28 mouse cellular contexts compared by ENCODE assay signal in genomic region chr14:54823716-54824115, GRCm38 (mm10). TPM values are rescaled to one million over a fixed set of nuclear protein-coding genes. Genes with fewer than 3 reads are reported as not detected.
DNase-seq lines count a peak whose midpoint lies in the region; ATAC-seq and TF ChIP-seq lines count a peak whose summit lies in the region.
"Had no signal": no experiment of that assay in that cellular context is flagged by ENCODE, and none has a peak within 500 bp of the region (broad histone marks: within the 10 kb centered on the region; RNA-seq: fewer than 3 reads in every experiment).

No protein-coding gene starts in this region.

- TF ChIP-seq CTCF in cerebellum, adult 2 months (IDR thresholded peaks at IDR 0.05; ENCODE audit: borderline replicate concordance, insufficient read depth, low read depth, low read length): no peak

- H3K36me3 ChIP-seq in kidney, embryonic 16.5 days (ENCODE audit: insufficient read depth, low read length): no peaks in the 10 kb centered on the region
- H3K36me3 ChIP-seq: embryonic facial prominence, embryonic 10.5 days; forebrain, embryonic 12.5 days; midbrain, embryonic 12.5 days; neural tube, embryonic 13.5 days had no signal

- H3K4me3 ChIP-seq in cerebellum, adult 2 months (replicated peaks; ENCODE audit: insufficient read depth, low read depth, low read length): no peak overlapping the region
- no peak overlapping the region for H3K4me3 ChIP-seq in kidney, embryonic 16.5 days (ENCODE audit: low read length)
- H3K4me3 ChIP-seq: embryonic facial prominence, embryonic 10.5 days; forebrain, embryonic 12.5 days; gastrocnemius, adult 2 months; midbrain, embryonic 12.5 days; neural tube, embryonic 13.5 days had no signal

- ATAC-seq in cerebellum, adult (ENCODE audit: insufficient number of reproducible peaks, low FRiP score, low TSS enrichment): no peak; the same call in 1 of the 2 replicates
- no peak for ATAC-seq in kidney, embryonic 16.5 days (ENCODE audit: low FRiP score, low TSS enrichment)
- no peak for ATAC-seq in granulocyte monocyte progenitor cell, adult 5-6 weeks (replicated peaks; ENCODE audit: poor library complexity, severe bottlenecking)
- ATAC-seq: lung, postnatal 0 days had no signal

- DNase-seq in cerebellum, adult 2 months: peak; percentile 24 to 80
- peak; percentile 13 for DNase-seq in cerebellum, adult 8-10 months
- DNase-seq in cerebellum, postnatal 14 days: peak; percentile 11 to 36
- DNase-seq in ovary, postnatal 36 days (ENCODE audit: low spot score): no peak
- no peak for DNase-seq in left cerebral cortex, adult 11 months (ENCODE audit: low spot score)
- DNase-seq: adrenal gland, postnatal 10 days; B cell, adult 2 months; gastrocnemius, adult 2 months; heart, postnatal 36 days; thymus, postnatal 36 days had no signal

- H3K4me2 ChIP-seq in kidney, embryonic 16.5 days (replicated peaks; ENCODE audit: low read depth, low read length): no peak overlapping the region
- H3K4me2 ChIP-seq: forebrain, embryonic 12.5 days; hindbrain, embryonic 14.5 days; midbrain, embryonic 12.5 days; neural tube, embryonic 13.5 days had no signal

- H3K27ac ChIP-seq in cerebellum, adult 2 months (ENCODE audit: insufficient read depth, low read length): no peak overlapping the region
- peak overlapping the region; percentile 72 for H3K27ac ChIP-seq in kidney, embryonic 16.5 days (ENCODE audit: low read length)
- H3K27ac ChIP-seq: embryonic facial prominence, embryonic 10.5 days; forebrain, embryonic 12.5 days; gastrocnemius, adult 2 months; hindbrain, embryonic 14.5 days; liver, embryonic 14.5 days; midbrain, embryonic 12.5 days; neural tube, embryonic 13.5 days had no signal

- no peak overlapping the region for H3K9ac ChIP-seq in kidney, embryonic 16.5 days (replicated peaks; ENCODE audit: low read length)
- H3K9ac ChIP-seq: forebrain, embryonic 12.5 days; hindbrain, embryonic 14.5 days; liver, embryonic 14.5 days; midbrain, embryonic 12.5 days; neural tube, embryonic 13.5 days had no signal

- WGBS in cerebellum, adult 2 months: 85% methylated on average over 1 of the region's 1 CpGs
- 66% methylated on average over 1 of the region's 1 CpGs for WGBS in kidney, embryonic 16.5 days

- no peaks in the 10 kb centered on the region for H3K9me3 ChIP-seq in kidney, embryonic 16.5 days (ENCODE audit: low read length)
- H3K9me3 ChIP-seq: embryonic facial prominence, embryonic 10.5 days; forebrain, embryonic 12.5 days; midbrain, embryonic 12.5 days; neural tube, embryonic 13.5 days had no signal

- H3K27me3 ChIP-seq in cerebellum, adult 2 months (ENCODE audit: control insufficient read depth, insufficient read depth, low read length): no peaks in the 10 kb centered on the region
- no peaks in the 10 kb centered on the region for H3K27me3 ChIP-seq in kidney, embryonic 16.5 days (ENCODE audit: insufficient read depth, low read length)
- H3K27me3 ChIP-seq: forebrain, embryonic 12.5 days; midbrain, embryonic 12.5 days; neural tube, embryonic 13.5 days had no signal

- H3K4me1 ChIP-seq in cerebellum, adult 2 months (ENCODE audit: control insufficient read depth, insufficient read depth, low read length): 0 out of 2 replicates have a peak, but pooled peaks cover 2% of the 10 kb centered on the region
- 0 out of 2 replicates have a peak, but pooled peaks cover 3% of the 10 kb centered on the region for H3K4me1 ChIP-seq in kidney, embryonic 16.5 days (ENCODE audit: insufficient read depth, low read length)
- H3K4me1 ChIP-seq: embryonic facial prominence, embryonic 10.5 days; forebrain, embryonic 12.5 days; midbrain, embryonic 12.5 days; neural tube, embryonic 13.5 days had no signal

- no peak for TF ChIP-seq POLR2A in cerebellum, adult 2 months (IDR thresholded peaks at IDR 0.05; ENCODE audit: borderline replicate concordance, insufficient read depth, low read length)

RNA-seq across cellular contexts. Expression of gene Rnf212b, which starts 9.8 kb away (rescaled TPM):
- polyA plus RNA-seq in cerebellum, adult 2 months (2012; rRNA removed): not detected in 2 replicates
- 0.16 and 0.59 TPM in 2 replicates for polyA plus RNA-seq in kidney, embryonic 16.5 days (2015; fragmentation: Nextera tagmentation; extraction: Ambion mirVana)
- total RNA-seq in granulocyte monocyte progenitor cell, adult 5-6 weeks (2014; fragmentation: Nextera tagmentation): not detected in 2 replicates
- not detected in 2 replicates for total RNA-seq in granulocyte monocyte progenitor cell, adult 5-6 weeks (2017)
- total RNA-seq: common myeloid progenitor, adult 5-6 weeks; heart, postnatal 36 days; layer of hippocampus, postnatal 25 days; left cerebral cortex, postnatal 25 days had no signal
- polyA plus RNA-seq: brain, embryonic 14.5 days; embryonic facial prominence, embryonic 10.5 days; forebrain, embryonic 12.5 days; gonadal fat pad, adult 2 months; heart, embryonic 14.5 days; hindbrain, embryonic 14.5 days; limb, embryonic 14.5 days; liver, embryonic 14.5 days; lung, postnatal 0 days; midbrain, embryonic 12.5 days; neural tube, embryonic 13.5 days; small intestine, adult 2 months had no signal

RNA-seq across cellular contexts. Expression of gene Slc7a8, which starts 42.0 kb away (rescaled TPM):
- polyA plus RNA-seq in cerebellum, adult 2 months (2012; rRNA removed): 37.1 and 41.6 TPM in 2 replicates
- polyA plus RNA-seq in kidney, embryonic 16.5 days (2015; fragmentation: Nextera tagmentation; extraction: Ambion mirVana): 21.0 and 24.6 TPM in 2 replicates
- total RNA-seq in granulocyte monocyte progenitor cell, adult 5-6 weeks (2014; fragmentation: Nextera tagmentation): 7.6 and 8.3 TPM in 2 replicates
- 2.0 and 3.2 TPM in 2 replicates for total RNA-seq in granulocyte monocyte progenitor cell, adult 5-6 weeks (2017)

RNA-seq across cellular contexts. Expression of gene Homez, which starts 47.0 kb away (rescaled TPM):
- polyA plus RNA-seq in cerebellum, adult 2 months (2012; rRNA removed): 12.0 and 12.4 TPM in 2 replicates
- 18.0 and 19.9 TPM in 2 replicates for polyA plus RNA-seq in kidney, embryonic 16.5 days (2015; fragmentation: Nextera tagmentation; extraction: Ambion mirVana)
- 14.3 and 19.1 TPM in 2 replicates for total RNA-seq in granulocyte monocyte progenitor cell, adult 5-6 weeks (2014; fragmentation: Nextera tagmentation)
- total RNA-seq in granulocyte monocyte progenitor cell, adult 5-6 weeks (2017): 8.4 and 8.7 TPM in 2 replicates

RNA-seq across cellular contexts. Expression of gene Ppp1r3e, which starts 53.6 kb away (rescaled TPM):
- 21.6 and 22.1 TPM in 2 replicates for polyA plus RNA-seq in cerebellum, adult 2 months (2012; rRNA removed)
- 1.6 and 1.7 TPM in 2 replicates for polyA plus RNA-seq in kidney, embryonic 16.5 days (2015; fragmentation: Nextera tagmentation; extraction: Ambion mirVana)
- 12.2 and 21.1 TPM in 2 replicates for total RNA-seq in granulocyte monocyte progenitor cell, adult 5-6 weeks (2014; fragmentation: Nextera tagmentation)
- total RNA-seq in granulocyte monocyte progenitor cell, adult 5-6 weeks (2017): 2.5 and 2.9 TPM in 2 replicates

RNA-seq across cellular contexts. Expression of gene Bcl2l2, which starts 59.5 kb away (rescaled TPM):
- 113 TPM in 2 replicates for polyA plus RNA-seq in cerebellum, adult 2 months (2012; rRNA removed)
- 5.0 and 5.1 TPM in 2 replicates for polyA plus RNA-seq in kidney, embryonic 16.5 days (2015; fragmentation: Nextera tagmentation; extraction: Ambion mirVana)
- total RNA-seq in granulocyte monocyte progenitor cell, adult 5-6 weeks (2014; fragmentation: Nextera tagmentation): 9.4 and 13.5 TPM in 2 replicates
- total RNA-seq in granulocyte monocyte progenitor cell, adult 5-6 weeks (2017): 9.9 and 10.9 TPM in 2 replicates

Comparison
In these comparisons a context has a peak if more than half of its experiments do, and no peak if none do; other contexts are left out.
1. DNase-seq: peak in cerebellum, adult 2 months (2 of 2), cerebellum, adult 8-10 months (single experiment) and cerebellum, postnatal 14 days (2 of 2); none in ovary, postnatal 36 days (single experiment) and left cerebral cortex, adult 11 months (single experiment).